ENCODE assay signal across 14 mouse cellular contexts in genomic region chr1:23384326-23384725, GRCm38 (mm10). TPM values are rescaled to one million over a fixed set of nuclear protein-coding genes. Genes with fewer than 3 reads are reported as not detected.
A peak's percentile ranks its signal among the peaks of the same experiment; 100 is the strongest.
DNase-seq lines count a peak whose midpoint lies in the region.
"Had no signal": no experiment of that assay in that cellular context is flagged by ENCODE, and none has a peak within 500 bp of the region (broad histone marks: within the 10 kb centered on the region; RNA-seq: fewer than 3 reads in every experiment).

No protein-coding gene starts in this region.

- peak; percentile 21 for DNase-seq in cerebellum, adult 11 months
- DNase-seq in cerebellum, adult 18-20 months, result no peak
- DNase-seq in cerebellum, adult 8-10 months, result peak; percentile 18
- DNase-seq in cerebellum, postnatal 4 days (ENCODE audit: low spot score in 2 of 2), result no peak
- peak; percentile 51 for DNase-seq in cerebellum, adult 9-11 months
- no peak for DNase-seq in cerebellum, postnatal 36 days
- DNase-seq in heart, adult 11 months, result peak; percentile 66
- DNase-seq in heart, postnatal 25 days (ENCODE audit: low spot score), result no peak
- DNase-seq: adrenal gland, adult 8-10 months; adrenal gland, postnatal 14 days; adrenal gland, postnatal 36 days; B cell, adult 2 months; forebrain, postnatal 0 days had no signal

- intact Hi-C loops in heart, postnatal 25 days (cut with DNase I), result loop anchor here (10.0 kb wide), 2 partner anchors 120 to 200 kb away; no protein-coding TSS in a partner anchor

RNA-seq across cellular contexts. Expression of gene Ogfrl1, which starts 13.2 kb away (rescaled TPM):
- 10 to 100 TPM; 15.2 to 17.5 TPM for total RNA-seq in heart, postnatal 25 days (2021)
- total RNA-seq: CH12.LX had no signal

Comparison
In these comparisons a context has a peak if more than half of its experiments do, and no peak if none do; other contexts are left out.
1. DNase-seq: peak in cerebellum, adult 11 months (single experiment), cerebellum, adult 8-10 months (single experiment), cerebellum, adult 9-11 months (single experiment) and heart, adult 11 months (single experiment); none in cerebellum, adult 18-20 months (0 of 2), cerebellum, postnatal 4 days (0 of 2), cerebellum, postnatal 36 days (0 of 2) and heart, postnatal 25 days (single experiment).